Mouse (Mus musculus) heart, adult 2 months (tissue): Measurements from ENCODE around the gene Pgam1. TPM values are rescaled to one million over a fixed set of nuclear protein-coding genes. Genes with fewer than 3 reads are reported as not detected.
A peak's percentile ranks its signal among the peaks of the same experiment; 100 is the strongest.
"Not testable (repeated sequence)": the region's sequence is repeated elsewhere in the genome, so short reads cannot be mapped to it uniquely, and the experiment has no call there.

Experiments used
- DNase-seq, 2 experiments: peaks; one replicate each; pipeline ENCODE4 v3.0.0; 2021
- H3K27ac ChIP-seq: fragments of 200-600 bp; 2 replicates; pipeline ENCODE4 v1.8.1; 2022
- H3K27me3 ChIP-seq: fragments of 200-500 bp; 2 replicates; pipeline ENCODE4 v1.6.1; 2012; ENCODE audit warnings: mild to moderate bottlenecking, low read length, inconsistent platforms, mixed read lengths; ENCODE audit not compliant: control insufficient read depth, insufficient read depth
- H3K36me3 ChIP-seq: fragments of 200-500 bp; 2 replicates; pipeline ENCODE4 v1.6.1; 2012; ENCODE audit warnings: low read length, inconsistent platforms; ENCODE audit not compliant: control insufficient read depth, insufficient read depth
- H3K4me1 ChIP-seq: fragments of 200-500 bp; 2 replicates; pipeline ENCODE4 v1.6.1; 2011; ENCODE audit warnings: low read length; ENCODE audit not compliant: control insufficient read depth, insufficient read depth
- H3K4me3 ChIP-seq: fragments of 200-600 bp; 2 replicates; pipeline ENCODE4 v1.8.1; 2022
- H3K79me2 ChIP-seq: fragments of 200-500 bp; replicated peaks from 2 replicates; pipeline ENCODE4 v1.6.1; 2012; ENCODE audit warnings: mild to moderate bottlenecking, inconsistent platforms, low read length, moderate library complexity, mixed read lengths; ENCODE audit not compliant: control insufficient read depth, insufficient read depth
- H3K9ac ChIP-seq: fragments of 200-500 bp; 2 replicates; pipeline ENCODE4 v1.6.1; 2012; ENCODE audit warnings: low read depth, mild to moderate bottlenecking, control low read depth, inconsistent platforms, low read length, mixed read lengths
- CTCF ChIP-seq: fragments of 200-600 bp; IDR thresholded peaks from 2 replicates; pipeline ENCODE4 v1.8.1; 2022; ENCODE audit warnings: antibody characterized with exemption, mild to moderate bottlenecking, moderate library complexity
- EP300 ChIP-seq: fragments of 200-500 bp; IDR thresholded peaks from 2 replicates; pipeline ENCODE4 v1.6.1; 2011; ENCODE audit warnings: low read depth, low read length, control low read depth; ENCODE audit not compliant: insufficient read depth
- POLR2A ChIP-seq: fragments of 200-500 bp; IDR thresholded peaks from 2 replicates; pipeline ENCODE4 v1.6.1; 2011; ENCODE audit warnings: mild to moderate bottlenecking, low read depth, low read length, control low read depth; ENCODE audit not compliant: insufficient read depth
- WGBS: fragments of 180-500 bp; shearing (Covaris S2); methylation state at CpG from one replicate; pipeline ENCODE4 v1.1.7; 2018; 5-methylcytosine and 5-hydroxymethylcytosine counted together
- intact Hi-C: fragments of 180-260 bp; cut with DNase I; formaldehyde crosslinking; loops from one replicate; pipeline ENCODE4 v1.15.1; 2025
- long read RNA-seq: library from polyadenylated mRNA; stranded (forward); transcript quantifications from one replicate; pipeline ENCODE4 v2.0.0, GENCODE M21; 2021
- polyA plus RNA-seq: library from polyadenylated mRNA; depleted of rRNA; stranded (reverse); fragments of >200 nt; gene quantifications from 2 replicates; pipeline ENCODE4 v1.2.3, GENCODE M21; 2012; rRNA removed
- total RNA-seq, 2 experiments: library from RNA; stranded (reverse); gene quantifications; 2 replicates each; pipeline ENCODE4 v1.2.3; 2021

Gene Pgam1
- total RNA-seq (100 to 1,000 TPM; 122 to 135 TPM), polyA plus RNA-seq (111 and 162 TPM in 2 replicates)
- long read RNA-seq, transcript Pgam1-201 (4 exons, 1,775 nt): major isoform, 147 of 154 reads
- long read RNA-seq, partial matches to known transcripts: 4 of 154 reads
- long read RNA-seq, other reads (novel, unspliced or antisense): 3 of 154 reads

- H3K27me3 ChIP-seq: no peaks in the 10 kb centered on the region
- peak within 1 kb of the TSS; percentile 81 for H3K9ac ChIP-seq
- intact Hi-C loops: loop anchor here (2.0 to 5.0 kb wide), 4 partner anchors 21 to 181 kb away; partner anchors contain the start of genes Exosc1, Frat2, Pi4k2a and Zdhhc16
- WGBS: 3% methylated on average over 52 of the region's 54 CpGs
- H3K27ac ChIP-seq: peak within 1 kb of the TSS; percentile 98
- peak within 1 kb of the TSS; percentile 71 for H3K4me3 ChIP-seq
- H3K4me1 ChIP-seq: peaks cover 10% of the 10 kb centered on the region
- DNase-seq: peak; percentile 95 to 97
- H3K79me2 ChIP-seq: 0 out of 2 replicates have a peak, but pooled peaks cover 3% of the 10 kb centered on the region
- H3K36me3 ChIP-seq: peaks cover 23% of the 10 kb centered on the region
- TF ChIP-seq CTCF (no peak), POLR2A (peak; percentile 87), EP300 (no peak)
Observed at GRCm38 (mm10) chr19:41911178-41912073, at the start of gene Pgam1. Gene Pgam1 (plus strand): TSS chr19:41911923.

- intact Hi-C loops: no loop called here
- Histone ChIP-seq H3K4me1 (no peaks in the 10 kb centered on the region), H3K36me3 (no peaks in the 10 kb centered on the region), H3K27me3 (no peaks in the 10 kb centered on the region), H3K79me2 (no peaks in the 10 kb centered on the region), H3K27ac (no peak overlapping the region), H3K9ac (no peak overlapping the region), H3K4me3 (no peak overlapping the region)
- DNase-seq: no peak
- TF ChIP-seq CTCF (no peak), POLR2A (no peak), EP300 (no peak)
- 91% methylated on average over 8 of the region's 8 CpGs for WGBS
Observed at GRCm38 (mm10) chr19:41866707-41867106, 45.0 kb upstream of the Pgam1 start.

- no peak for TF ChIP-seq CTCF
- TF ChIP-seq EP300: no peak
- no peak for TF ChIP-seq POLR2A
- Histone ChIP-seq H3K27ac (no peak overlapping the region), H3K4me3 (no peak overlapping the region), H3K4me1 (no peaks in the 10 kb centered on the region), H3K27me3 (no peaks in the 10 kb centered on the region), H3K9ac (no peak overlapping the region), H3K36me3 (no peaks in the 10 kb centered on the region), H3K79me2 (no peaks in the 10 kb centered on the region)
- intact Hi-C loops: no loop called here
- WGBS: 97% methylated on average over 5 of the region's 5 CpGs
- DNase-seq: no peak
Observed at GRCm38 (mm10) chr19:41869296-41869695, 42.4 kb upstream of the Pgam1 start.

DNA sequence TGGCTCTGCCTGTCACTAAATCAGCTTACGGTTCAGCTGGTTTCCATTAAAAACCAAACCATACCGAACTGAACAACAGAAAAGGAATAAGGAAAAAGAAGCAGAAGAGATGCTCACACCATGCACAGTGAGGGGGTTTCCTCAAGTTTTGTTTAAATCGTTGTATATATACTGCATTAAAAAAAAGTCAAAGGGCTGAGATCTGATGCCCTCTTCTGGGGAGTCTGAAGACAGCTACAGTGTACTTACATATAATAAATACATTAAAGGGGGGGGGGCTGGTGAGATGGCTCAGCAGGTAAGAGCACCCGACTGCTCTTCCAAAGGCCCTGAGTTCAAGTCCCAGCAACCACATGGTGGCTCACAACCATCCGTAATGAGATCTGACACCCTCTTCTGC, 41.8 kb upstream of the Pgam1 start:
- DNase-seq, H3K4me3 ChIP-seq, H3K27ac ChIP-seq, H3K4me1 ChIP-seq, H3K9ac ChIP-seq, H3K79me2 ChIP-seq, H3K36me3 ChIP-seq, intact Hi-C loops, H3K27me3 ChIP-seq: not testable (repeated sequence)
- 75% methylated on average over 5 of the region's 5 CpGs for WGBS
- TF ChIP-seq CTCF: peak; percentile 27; the same call in 1 of the 2 replicates

DNA sequence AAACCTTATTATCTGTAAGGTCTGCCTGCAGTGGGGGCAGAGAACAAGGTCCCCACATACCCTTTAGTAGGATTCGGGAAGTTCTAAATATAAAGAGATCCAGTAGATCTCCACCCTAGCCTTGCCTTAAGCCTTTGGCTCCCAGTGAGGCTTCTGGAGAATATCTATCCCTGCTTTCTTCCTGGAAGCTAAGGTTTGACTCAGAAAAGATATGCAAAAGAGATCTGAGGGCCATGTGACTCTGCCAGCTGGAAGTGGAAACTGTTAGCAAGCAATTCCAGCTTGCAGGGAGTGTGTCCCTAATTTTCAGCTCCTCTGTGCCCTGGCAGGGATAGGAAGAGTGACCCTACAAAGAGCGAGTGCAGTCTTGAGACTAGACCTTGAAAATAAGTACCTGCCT, 39.4 kb upstream of the Pgam1 start:
- no peak for DNase-seq
- no peak overlapping the region for H3K4me3 ChIP-seq
- no peaks in the 10 kb centered on the region for H3K79me2 ChIP-seq
- H3K4me1 ChIP-seq: no peaks in the 10 kb centered on the region
- WGBS: 63% methylated on average over 2 of the region's 2 CpGs
- intact Hi-C loops: no loop called here
- H3K36me3 ChIP-seq: no peaks in the 10 kb centered on the region
- no peaks in the 10 kb centered on the region for H3K27me3 ChIP-seq
- H3K9ac ChIP-seq: no peak overlapping the region
- H3K27ac ChIP-seq: no peak overlapping the region
- no peak for TF ChIP-seq CTCF

DNA sequence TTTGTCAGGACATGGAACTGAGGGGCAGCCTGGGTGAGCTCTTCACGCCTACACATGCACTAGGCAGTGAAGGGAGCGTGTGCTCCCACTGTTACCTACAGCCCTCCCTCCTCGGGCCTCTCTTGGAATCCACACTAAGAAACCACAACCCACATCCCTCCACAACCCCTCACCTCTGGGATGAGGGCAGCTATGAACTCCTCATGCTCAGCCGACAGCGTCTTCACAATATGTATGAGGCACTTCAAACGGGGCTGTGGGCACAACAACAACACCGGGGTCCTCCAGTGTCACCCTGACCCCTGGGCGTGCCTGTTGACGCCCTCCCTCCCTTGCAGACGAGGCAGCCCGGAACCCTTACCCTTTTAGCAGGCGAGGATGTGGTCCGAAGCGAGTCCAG, 37.4 kb upstream of the Pgam1 start:
- Histone ChIP-seq H3K4me1 (no peaks in the 10 kb centered on the region), H3K79me2 (no peaks in the 10 kb centered on the region), H3K9ac (no peak overlapping the region), H3K27me3 (no peaks in the 10 kb centered on the region), H3K27ac (no peak overlapping the region), H3K4me3 (no peak overlapping the region), H3K36me3 (no peaks in the 10 kb centered on the region)
- intact Hi-C loops: no loop called here
- TF ChIP-seq EP300 (no peak), POLR2A (no peak), CTCF (no peak)
- WGBS: 89% methylated on average over 14 of the region's 14 CpGs
- no peak for DNase-seq
